Mouse (Mus musculus): ENCODE results near the gene Olfml2b.

Olfml2b gene

DNA sequence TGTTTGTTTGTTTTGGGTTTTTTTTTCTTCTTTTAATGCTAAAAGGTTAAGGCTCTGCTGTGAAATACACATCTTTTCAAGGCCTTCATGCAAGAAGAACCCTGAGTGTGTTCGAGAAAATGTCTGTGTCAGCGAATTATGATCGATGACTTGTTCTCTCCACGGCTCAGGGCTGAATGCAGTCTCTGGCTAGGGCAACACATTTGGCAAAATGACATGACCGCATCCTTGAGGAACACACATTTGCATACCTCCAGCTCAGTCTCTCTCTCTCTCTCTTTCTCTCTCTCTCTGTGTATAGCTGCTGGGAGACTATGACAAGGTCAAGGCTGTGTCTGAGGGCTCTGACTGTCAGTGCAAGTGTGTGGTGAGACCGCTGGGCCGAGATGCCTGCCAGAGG lies 3.0 kb downstream of the Olfml2b start:
- DNase-seq, result no peak

DNA sequence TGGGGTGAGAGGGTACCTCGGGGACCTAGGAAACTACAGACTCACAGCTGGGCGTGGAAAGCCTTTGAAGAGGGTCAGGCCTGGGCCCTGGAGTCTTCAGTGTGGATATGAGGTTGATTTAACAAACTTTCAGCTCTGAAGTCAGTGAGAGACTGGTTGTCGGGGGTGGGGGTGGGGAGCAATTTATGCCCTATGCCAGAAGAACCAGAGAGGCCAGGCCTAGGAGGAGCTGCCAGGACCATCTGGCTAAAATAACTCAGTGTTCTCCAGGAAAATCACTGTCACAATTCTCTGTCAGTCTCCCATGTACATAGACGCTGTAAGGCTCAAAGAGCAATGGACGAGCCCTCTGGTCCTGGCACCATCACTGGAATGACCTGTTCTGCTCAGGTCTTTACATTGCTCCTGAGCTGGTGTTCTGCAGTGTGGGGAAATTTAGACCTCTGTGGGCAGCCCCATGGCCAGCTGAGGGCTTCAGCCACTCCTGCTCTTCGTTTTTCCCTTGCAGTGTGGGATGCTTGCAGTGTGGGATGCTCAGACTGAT lies 3.7 kb downstream of the Olfml2b start:
- DNase-seq, result no peak

DNA sequence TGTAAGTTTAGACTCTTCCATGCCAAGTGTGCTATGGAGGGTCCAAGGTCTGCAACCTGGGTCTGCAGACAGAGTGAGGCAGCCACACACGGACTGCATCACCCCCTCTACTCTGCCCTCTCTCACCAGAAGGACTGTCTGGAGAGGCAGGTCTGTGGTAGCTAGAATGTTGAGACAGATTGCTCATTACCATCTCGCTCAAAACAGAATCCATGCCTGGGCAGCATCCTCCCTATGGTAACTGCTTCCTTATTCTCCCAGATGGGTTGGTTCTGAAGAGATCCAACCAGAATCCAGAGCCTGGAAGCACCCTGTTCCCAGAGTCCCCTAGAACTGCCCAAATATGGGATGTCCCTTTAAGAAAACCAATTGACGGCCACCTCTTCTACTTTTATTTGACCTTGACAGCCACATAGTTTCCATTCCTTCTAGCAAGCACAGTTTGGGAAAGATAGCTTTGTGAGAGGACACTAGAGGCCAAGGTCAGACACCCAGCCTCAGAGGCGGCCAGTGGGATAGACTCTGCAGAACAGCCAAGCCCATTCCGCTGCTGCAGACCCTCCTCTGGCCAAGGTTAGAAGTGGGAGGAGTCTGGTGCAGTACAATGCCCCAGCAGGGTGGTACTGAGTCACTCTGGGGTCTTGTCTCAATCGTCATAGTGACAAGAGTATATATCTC lies 6.9 kb downstream of the Olfml2b start:
- DNase-seq, result no peak

DNA sequence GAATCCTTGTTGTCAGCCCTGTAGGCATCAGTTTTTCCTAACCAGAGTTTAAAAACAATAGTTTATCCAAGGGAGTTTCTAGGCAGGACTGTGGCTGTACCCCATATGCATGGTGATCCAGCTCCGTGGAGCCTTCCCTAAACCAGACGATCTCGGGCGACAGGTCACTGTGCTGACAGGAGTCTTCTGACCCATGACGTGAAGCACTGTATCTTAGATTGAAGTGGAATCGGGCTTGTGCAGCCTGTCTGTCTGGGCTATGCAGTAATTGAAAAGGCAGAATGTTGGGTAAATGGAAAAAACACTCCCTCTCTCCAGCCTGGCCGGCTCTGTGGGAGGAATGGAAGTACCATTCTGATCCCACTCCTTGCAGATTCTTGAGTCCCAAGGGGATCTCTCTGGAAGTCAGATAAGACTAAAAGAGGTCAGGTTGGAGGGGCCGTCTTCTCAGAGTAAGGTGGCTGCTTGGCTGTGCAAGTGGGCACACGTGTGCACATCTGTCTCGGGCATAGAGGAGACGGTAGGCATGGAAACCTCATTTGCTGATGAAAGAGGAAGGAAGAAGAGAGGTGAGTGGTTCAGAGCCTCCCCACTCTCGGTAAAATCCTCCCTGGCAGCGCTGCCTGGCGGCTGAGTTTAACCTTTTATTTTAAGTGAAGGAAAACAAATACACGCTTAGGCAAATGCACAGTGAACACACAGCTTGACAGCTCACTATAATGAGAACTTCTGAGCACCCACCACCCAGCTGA lies 7.8 kb downstream of the Olfml2b start:
- DNase-seq, result no peak

DNA sequence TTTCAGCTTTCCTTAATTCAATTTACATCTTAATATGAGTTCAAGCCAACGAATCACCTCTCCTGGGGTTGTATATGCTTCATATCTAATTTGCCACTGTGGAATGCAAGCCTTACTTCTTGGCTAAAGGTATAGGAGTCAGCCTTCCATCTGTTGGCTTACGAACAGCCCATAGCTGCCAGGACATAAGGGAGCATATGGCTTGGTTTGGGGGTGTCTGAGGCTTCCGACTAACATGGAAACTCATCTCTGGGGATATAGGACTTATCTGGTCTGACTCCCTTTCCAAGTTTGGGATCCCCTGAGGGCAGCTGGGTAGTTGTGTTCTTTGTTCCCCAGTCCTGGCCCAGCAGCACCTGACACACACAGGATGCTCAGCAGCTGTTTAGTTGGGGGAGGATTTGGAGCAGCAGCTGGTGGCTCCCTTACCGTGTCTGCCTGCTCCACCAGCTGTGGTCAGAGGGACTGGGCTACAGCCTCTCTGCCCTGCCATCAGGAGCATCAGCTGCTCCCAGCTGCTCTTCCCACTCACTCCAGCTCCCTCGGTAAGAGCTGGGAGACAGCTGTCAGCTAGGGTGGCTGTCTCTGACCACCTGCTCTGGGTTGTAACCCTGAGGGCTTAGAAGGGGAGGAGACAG lies 11.1 kb downstream of the Olfml2b start:
- DNase-seq, result peak; percentile 47

DNA sequence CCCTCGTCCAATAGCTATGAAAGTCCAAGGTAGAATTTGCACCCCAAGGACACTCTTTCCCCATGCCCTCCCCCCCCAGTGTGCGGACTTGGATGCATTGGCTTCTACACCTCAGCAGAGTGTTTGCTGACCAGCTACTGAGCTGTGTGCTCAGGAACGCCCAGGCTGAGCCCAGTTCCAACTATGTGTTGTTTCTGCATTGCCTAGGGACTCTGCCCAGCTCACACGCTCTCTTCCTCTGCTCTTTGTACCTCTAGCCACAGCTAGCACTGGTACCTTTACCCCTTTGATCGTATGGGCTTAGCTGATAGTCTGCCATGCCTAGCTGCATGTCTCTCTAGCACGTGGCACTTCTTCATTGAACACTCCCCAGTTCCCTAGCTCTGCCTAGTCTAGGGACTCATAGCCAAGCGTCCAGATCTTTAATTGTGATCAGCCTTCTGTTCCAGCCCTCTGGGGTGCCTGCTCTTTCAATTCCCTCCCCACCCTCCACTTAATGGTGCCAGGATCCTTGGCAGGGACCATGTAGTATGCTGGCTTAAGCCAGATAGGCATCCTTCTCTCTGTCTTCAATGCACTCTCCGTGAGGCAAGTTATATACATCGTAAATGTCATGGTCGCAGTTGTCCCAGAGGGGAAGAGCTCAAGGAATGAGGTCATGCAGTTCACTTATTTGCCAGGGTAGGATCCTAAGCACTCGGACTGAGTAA lies 12.3 kb downstream of the Olfml2b start:
- no peak for DNase-seq

DNA sequence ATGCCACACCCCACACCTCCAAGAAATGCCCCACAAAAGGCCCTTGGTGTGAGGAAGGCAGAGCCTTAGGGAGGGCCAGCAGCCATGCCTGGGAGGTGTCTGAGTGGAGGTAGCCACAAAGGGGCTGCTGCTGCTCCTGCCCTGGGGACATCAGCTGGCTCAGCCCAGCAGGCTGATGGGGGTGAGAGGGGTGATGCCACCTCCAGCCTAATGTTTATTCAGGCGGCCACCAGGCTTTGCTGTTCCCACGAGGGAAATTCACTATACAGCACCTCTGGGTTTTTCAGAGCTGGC lies 12.8 kb downstream of the Olfml2b start:
- DNase-seq, result no peak

DNA sequence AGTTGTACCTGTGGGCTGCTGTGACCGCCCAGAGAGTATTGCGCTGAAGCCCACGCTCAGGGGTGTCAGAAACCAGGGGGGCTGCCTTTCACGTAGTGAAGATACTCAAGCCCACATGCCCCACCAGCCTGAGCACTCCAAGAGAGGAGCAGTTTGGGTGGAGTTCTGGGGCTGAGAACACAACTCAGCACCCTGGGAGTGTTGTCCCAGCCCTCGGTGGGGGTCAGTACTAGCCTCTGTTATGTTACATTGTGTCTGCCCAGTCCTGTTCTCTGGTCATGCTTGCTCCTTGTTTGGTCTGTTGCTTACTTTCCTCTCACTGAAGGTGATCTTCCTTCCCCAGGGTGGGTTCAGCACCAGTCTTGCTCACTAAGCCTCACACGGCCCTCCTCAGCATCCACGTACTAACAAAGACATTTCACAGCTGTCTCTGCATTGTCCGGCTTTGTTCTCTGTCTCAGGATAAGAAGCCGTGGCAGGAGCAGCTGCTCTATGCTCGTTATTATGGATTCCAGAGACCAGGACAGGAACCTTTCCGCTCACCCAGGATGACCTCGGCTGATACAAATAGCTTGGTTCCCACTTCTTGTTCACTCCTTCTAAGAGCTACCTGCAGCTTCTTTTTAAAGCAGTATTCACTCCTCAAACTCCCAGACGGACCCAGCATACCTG lies 13.4 kb downstream of the Olfml2b start:
- no peak for DNase-seq

DNA sequence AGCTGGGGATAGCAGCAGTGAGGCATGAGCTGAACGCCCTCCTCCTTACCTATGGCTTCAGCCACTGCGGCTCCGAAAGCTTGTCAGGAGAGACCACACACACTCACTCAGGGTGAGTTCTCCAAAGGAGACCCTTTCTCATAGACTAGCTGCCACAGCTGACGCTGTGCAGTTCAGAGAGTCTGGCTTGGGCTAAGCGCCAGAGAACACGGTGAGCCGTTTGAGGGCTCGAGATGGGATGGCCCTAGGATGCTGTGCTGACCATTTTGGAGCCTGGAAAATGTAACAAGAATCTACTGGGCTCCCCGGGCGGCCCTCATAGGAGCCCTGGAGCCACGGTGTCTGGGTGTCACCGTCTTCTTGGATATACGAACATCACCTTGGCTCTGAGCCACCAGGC lies 14.9 kb downstream of the Olfml2b start:
- no peak for DNase-seq

DNA sequence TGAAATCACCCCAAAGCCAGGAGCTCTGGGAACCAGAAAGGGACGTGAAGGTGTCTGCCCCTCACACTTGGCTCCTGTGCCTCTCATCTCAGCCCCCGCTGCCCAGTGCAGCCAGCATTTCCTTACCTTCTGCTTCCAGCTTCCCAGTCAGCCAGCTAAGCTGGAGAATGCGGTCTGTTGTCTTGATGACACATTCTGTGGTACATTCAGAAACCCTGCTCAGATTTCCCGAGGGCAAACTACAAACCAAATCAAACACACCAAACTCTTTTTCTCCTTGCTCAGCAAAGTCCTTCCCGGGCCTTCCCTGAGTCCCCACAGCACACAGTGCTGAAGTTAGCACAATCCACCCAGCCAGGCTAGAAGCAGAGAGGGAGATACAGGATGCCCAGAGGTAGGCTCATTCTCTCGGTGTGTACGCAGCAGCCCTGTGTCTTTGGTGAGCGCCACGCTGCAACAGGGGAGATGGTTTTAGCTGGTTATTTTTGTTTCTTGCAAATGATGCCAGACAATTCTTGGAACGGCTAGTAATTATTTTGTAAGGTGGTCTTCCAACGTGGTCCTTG lies 20.4 kb downstream of the Olfml2b start:
- DNase-seq, result no peak

DNA sequence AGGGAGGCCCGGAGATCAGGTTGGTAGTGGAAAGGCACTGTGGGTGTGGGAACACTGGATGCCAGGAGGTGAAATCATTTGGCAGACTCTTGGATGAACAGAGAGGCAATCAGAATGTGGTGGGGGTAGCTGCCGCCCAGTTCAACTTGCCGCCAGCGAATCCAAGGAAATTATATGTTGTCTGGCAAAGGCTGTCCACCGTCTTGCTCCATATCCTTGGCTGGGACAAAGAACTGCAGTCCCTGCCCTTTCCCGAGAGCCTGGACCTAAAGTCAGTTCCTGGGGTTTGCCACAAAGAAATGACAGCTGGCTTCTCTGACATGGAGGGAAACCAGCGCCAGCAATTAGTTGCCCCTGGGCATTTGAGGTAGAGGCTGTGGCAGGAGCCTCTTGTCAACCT lies 20.9 kb downstream of the Olfml2b start:
- DNase-seq, result no peak

DNA sequence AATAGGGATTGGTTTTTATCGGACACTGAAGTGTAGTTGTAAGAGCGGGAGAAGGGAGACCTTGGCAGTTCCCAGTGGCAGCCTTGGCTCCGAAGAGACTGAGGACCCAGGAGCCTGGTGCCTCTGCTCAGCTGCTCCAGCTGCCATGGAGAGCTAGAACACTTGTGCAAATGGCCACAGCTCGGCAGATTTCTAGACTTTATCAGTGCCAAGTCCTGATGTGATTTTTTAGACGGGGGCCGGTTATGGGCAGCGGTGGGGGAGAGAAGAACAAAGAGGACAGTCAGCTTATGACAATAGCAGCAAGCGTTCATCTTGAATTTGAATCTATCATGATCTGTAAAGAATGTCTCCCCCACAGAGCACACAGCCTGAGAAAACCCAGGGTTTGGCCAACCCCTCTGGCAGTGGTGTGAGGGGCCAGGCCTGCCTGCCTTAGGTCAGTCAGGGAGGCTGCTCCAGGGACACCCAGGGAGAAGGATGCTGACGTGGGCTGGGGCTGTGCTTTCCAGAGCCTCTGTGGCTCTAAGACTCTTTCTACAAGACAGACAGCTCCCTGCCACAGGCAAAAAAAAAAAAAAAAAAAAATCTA lies 29.9 kb downstream of the Olfml2b start:
- DNase-seq, result no peak

DNA sequence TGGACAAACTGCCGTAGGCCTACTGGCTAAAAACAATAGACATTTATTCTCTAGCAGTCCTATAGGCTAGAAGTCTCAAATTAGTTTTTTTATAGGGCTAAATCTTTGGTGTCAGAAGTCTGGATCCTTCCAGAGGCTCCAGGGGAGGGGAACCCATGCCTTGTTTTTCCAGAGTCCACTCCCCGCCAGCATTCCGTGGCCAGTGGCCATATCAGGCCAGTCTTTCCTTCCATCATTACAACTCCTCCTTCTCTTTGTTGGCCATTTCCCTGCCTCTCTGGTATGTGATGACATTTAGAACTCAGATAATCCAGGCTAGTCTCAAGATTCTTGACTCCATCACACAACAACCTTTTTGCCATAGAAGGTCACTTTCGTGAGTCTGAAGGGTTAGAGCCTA lies 33.3 kb downstream of the Olfml2b start:
- no peak for DNase-seq

DNA sequence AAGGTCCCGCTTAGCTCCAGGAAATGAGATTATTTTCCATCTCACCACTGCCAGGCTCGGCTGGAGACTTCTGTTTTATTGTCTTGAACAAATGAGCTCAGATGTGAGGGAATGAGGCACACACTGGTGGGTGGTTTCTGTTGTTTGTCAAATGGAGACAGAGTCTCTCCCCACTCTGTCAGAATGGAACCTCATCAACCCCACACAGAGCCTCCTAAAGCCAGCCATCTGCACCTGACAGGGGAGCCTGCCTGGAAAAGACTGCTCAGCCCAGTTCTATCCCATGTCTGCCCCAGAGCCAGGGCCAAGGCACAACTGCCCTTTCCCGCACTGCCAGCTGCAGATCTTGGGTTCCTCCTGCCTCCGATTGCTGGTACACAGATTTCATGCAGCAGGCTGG lies 34.5 kb downstream of the Olfml2b start:
- no peak for DNase-seq

DNA sequence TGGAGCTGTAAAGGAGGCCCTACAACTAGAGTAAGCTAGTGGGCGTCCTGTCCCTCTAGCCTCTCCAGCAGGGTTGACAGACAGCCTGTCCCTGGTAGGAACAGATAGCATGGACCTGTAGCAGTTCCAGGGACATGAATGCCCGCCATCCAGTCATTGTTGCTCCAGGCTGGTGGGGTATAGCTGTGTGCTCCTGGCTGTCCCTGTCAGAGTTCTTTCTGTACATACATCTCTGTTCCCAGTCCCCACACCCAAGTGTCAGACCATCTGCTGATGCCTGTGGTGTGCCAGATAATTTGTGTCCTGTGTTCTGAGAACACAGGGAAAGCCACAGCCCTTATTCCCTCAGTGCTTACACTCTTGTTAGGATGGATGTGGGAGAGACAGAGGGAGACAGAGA lies 35.3 kb downstream of the Olfml2b start:
- no peak for DNase-seq

DNA sequence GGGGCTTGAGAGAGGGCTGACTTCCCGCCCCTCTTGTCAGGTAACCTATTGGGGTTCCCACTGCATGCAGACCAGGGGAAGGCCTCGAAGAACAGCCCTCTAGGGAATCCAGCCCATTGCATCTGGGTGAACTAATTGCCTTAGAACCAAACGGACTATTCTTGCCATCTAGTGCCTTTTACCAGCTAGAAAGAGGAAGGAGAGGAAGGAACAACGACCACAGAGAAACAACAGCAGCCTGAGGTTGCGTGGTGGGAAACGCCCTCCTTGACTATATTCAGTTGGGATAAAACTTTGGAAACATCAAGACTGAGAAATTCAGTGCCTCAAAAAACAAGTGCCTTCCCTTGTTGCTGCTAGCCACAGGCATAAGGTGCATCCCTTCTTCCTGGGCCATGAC lies 39.5 kb downstream of the Olfml2b start:
- DNase-seq, result no peak

DNA sequence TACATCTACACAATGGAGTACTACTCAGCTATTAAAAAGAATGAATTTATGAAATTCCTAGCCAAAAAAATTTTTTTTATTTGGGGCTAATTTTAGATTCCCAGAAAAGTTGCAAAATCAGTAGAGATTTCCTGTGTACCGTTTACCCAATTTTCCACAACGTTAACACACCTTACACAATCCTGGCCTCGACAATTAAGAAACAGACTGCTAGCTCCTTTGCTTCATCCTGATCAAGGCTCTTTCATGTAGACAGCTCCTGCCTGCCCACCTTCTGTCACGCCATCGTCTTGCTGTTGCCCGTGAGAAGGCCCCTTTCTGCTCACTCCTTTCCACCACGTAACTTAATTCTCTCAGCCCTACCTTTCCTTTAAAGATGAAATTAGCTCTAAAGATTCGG lies 45.4 kb downstream of the Olfml2b start:
- no peak for DNase-seq

DNA sequence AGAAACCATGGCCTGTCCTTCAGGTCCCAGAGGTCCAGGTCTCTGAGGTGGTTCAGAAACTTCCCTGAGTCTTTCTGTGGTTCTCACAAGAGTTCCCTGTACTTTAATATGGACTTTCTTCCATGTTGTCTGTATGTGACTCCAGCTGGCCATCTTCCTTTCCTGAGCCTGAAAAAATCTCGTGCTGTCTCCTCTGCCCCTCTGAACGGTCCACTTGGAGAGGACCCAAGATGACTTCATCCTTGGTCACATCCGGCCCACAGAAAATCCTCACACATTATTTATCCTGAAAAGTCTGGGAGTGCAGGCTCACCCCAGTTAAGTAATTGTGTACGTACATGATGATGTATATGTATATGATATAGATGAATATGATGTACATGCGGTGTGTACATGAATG lies 47.0 kb downstream of the Olfml2b start:
- no peak for DNase-seq

DNA sequence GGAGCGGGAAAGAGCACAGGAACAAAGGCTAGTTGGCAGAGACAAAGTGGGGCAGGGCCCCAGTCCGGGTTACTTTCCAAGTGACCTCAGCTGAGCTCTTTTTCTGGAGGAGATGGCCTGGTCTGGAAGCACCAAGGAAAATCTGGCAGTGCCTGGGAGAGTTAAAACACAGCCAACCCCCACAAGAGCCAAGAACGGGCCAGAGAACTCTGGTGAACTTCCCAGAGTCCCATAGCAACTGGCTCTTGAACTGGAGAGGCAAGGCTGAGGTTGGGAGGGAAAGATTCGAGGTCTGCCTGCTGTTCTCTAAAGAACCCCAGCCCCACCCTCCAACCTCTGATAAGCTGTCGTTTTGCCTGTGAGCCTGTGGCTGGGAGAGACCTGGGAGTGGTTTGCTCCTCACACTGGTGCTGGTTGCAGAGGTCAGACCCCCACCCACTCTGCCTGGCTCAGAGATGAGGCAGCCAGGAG lies 50.5 kb downstream of the Olfml2b start:
- peak; percentile 21 for DNase-seq

DNA sequence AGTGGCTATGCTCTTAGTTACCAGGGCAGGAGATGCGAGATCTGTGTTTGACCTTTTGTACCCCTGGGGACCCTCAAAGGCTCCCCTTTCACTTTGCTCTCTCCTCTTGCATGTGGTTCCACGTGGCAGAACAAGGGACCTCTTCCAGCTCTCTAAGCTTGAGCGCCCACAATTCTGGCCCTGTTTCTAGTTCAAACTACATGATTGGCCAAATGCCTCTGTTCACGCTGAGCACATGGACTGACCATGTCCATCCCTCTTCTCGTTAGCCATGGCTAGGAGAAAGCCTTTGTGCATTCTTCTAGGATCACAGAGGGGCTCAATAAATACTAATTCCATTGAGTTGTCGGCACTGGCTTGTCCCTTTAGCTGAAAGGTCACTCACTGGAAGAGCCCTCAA lies 51.0 kb downstream of the Olfml2b start:
- no peak for DNase-seq

DNA sequence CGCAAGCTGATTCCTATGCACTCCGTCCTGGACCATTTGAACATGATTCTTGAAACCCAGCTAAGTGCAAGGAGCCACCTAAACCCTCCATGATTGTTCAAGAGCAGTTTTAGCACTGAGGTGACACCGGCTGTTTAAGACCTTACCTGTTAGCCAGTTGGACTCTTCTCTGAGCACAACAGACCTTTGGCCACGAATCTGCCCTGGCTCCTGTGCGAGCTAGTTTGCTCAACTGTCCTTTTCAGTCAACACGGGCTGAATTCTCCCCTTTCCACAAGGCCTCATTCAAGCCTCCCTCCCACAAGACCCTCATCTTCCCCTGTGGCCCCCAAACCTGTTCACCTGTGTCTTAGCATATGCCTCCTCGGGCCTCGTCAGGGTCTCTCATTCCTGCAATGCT lies 52.7 kb downstream of the Olfml2b start:
- DNase-seq, result no peak

DNA sequence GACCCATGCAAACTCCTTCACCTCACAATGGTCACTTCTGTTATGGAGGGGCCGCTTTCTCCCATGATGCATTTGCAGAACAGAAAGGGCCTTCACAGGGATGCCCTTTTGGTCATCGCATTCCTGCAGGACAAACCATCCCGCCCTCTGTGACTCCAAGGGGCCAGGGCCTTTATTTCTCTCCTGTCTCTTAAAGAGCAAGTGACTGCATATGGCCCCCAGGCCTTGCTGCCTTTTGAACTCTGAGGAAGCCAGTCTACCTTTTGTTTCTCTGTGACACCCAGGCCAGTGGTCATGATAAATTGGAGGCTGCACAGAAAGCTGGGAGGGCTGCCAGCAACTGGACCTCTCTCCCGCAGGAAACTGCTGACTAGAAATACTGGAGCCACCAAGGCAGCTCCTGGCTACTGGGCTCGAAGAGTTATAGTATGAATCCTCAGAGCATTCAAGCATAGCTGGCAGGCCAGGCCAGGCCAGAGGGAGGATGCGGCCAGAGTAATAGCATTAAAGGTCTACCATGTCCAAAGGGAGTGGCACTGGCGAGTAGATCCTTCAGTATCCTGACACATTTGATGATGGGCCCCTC lies 53.5 kb downstream of the Olfml2b start:
- DNase-seq, result no peak

Measured in right cerebral cortex, adult 18-20 months (tissue).